ENCODE assay signal across 9 mouse cellular contexts in the genomic region with DNA sequence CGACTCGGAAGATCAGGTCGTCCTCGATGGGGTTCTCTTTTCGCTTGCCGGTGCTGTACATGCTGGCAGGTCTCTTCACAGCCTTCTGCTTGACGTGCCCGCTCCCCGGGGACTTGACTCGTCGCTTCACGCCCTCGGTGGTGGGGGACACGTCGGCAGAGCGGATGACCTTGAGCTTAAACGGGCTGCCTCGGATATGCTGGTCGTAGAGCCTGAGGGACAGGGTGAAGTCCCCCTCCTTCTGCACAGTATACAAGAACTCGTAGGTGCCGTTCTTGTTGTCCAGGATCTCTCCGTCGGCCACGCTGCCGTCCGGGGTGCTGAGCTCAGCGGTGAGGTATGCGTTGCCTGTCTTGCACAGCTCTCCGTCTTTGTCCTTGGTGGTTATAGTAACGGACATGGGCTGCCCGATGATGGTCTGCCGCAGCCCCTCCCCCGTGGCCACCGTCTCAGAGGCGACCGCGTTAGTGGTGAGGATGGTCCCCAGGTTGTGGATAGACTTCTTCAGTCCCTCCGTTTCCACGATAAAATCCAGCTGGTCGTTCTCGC. TPM values are rescaled to one million over a fixed set of nuclear protein-coding genes. Genes with fewer than 3 reads are reported as not detected.
DNase-seq lines count a peak whose midpoint lies in the region; ATAC-seq and TF ChIP-seq lines count a peak whose summit lies in the region.
"Had no signal": no experiment of that assay in that cellular context is flagged by ENCODE, and none has a peak within 500 bp of the region (broad histone marks: within the 10 kb centered on the region; RNA-seq: fewer than 3 reads in every experiment).

No protein-coding gene starts in this region.

- peaks cover 4% of the 10 kb centered on the region; the same call in 1 of the 2 replicates for H3K4me1 ChIP-seq in lung, adult 2 months (ENCODE audit: control insufficient read depth, insufficient read depth, low read length)
- H3K4me1 ChIP-seq in embryonic facial prominence, embryonic 11.5 days (ENCODE audit: control insufficient read depth, insufficient read depth, low read length) = 0 out of 2 replicates have a peak, but pooled peaks cover 2% of the 10 kb centered on the region
- H3K4me1 ChIP-seq in hindbrain, embryonic 12.5 days = peaks cover 19% of the 10 kb centered on the region
- peaks cover 30% of the 10 kb centered on the region for H3K4me1 ChIP-seq in lung, embryonic 15.5 days
- H3K4me1 ChIP-seq in neural tube, embryonic 15.5 days = peaks cover 19% of the 10 kb centered on the region

- peak; percentile 46 for ATAC-seq in embryonic facial prominence, embryonic 11.5 days (replicated peaks; ENCODE audit: insufficient number of reproducible peaks, low FRiP score, low TSS enrichment, low read depth)
- peak; percentile 57; the same call in 1 of the 2 replicates for ATAC-seq in hindbrain, embryonic 12.5 days (ENCODE audit: low FRiP score)
- peak; percentile 21; the same call in 1 of the 2 replicates for ATAC-seq in lung, embryonic 15.5 days (ENCODE audit: borderline replicate concordance, extremely low read depth, low FRiP score, low TSS enrichment)
- ATAC-seq in neural tube, embryonic 15.5 days (ENCODE audit: low FRiP score) = peak; percentile 39; the same call in 1 of the 2 replicates
- ATAC-seq: Patski had no signal

- no peak for TF ChIP-seq POLR2A in lung, adult 2 months (IDR thresholded peaks at IDR 0.05; ENCODE audit: borderline replicate concordance, extremely low read depth, low read depth, low read length)

- DNase-seq in lung, adult 2 months = peak; percentile 37
- DNase-seq in lung, postnatal 25 days (ENCODE audit: low spot score) = no peak
- peak; percentile 24 for DNase-seq in embryonic facial prominence, embryonic 11.5 days (ENCODE audit: low spot score)
- DNase-seq in cerebellum, postnatal 36 days = no peak
- no peak for DNase-seq in MN1 (ENCODE audit: low spot score)

- H3K27ac ChIP-seq in embryonic facial prominence, embryonic 11.5 days (replicated peaks; ENCODE audit: low read depth, low read length) = 0 out of 2 replicates have a peak overlapping the region, but pooled peaks have one; percentile 22
- H3K27ac ChIP-seq in hindbrain, embryonic 12.5 days = no peak overlapping the region
- H3K27ac ChIP-seq in lung, embryonic 15.5 days = peak overlapping the region; percentile 96
- no peak overlapping the region for H3K27ac ChIP-seq in neural tube, embryonic 15.5 days (replicated peaks)

- 16% methylated on average over 41 of the region's 41 CpGs for WGBS in lung, adult 2 months
- WGBS in embryonic facial prominence, embryonic 11.5 days = 11% methylated on average over 41 of the region's 41 CpGs
- WGBS in hindbrain, embryonic 12.5 days = 19% methylated on average over 41 of the region's 41 CpGs
- WGBS in lung, embryonic 15.5 days = 6% methylated on average over 41 of the region's 41 CpGs
- 15% methylated on average over 41 of the region's 41 CpGs for WGBS in neural tube, embryonic 15.5 days

- no peaks in the 10 kb centered on the region for H3K9me3 ChIP-seq in embryonic facial prominence, embryonic 11.5 days (replicated peaks; ENCODE audit: control insufficient read depth, low read length)
- no peaks in the 10 kb centered on the region for H3K9me3 ChIP-seq in hindbrain, embryonic 12.5 days (replicated peaks)
- no peaks in the 10 kb centered on the region for H3K9me3 ChIP-seq in lung, embryonic 15.5 days
- H3K9me3 ChIP-seq in neural tube, embryonic 15.5 days (replicated peaks) = no peaks in the 10 kb centered on the region

- peak overlapping the region; percentile 57 for H3K4me3 ChIP-seq in lung, adult 2 months (replicated peaks; ENCODE audit: extremely low read depth, low read depth, low read length)
- H3K4me3 ChIP-seq in embryonic facial prominence, embryonic 11.5 days (ENCODE audit: low read depth, low read length) = peak overlapping the region; percentile 25
- H3K4me3 ChIP-seq in hindbrain, embryonic 12.5 days = peak overlapping the region; percentile 8; the same call in 1 of the 2 replicates
- H3K4me3 ChIP-seq in lung, embryonic 15.5 days = peak overlapping the region; percentile 46
- no peak overlapping the region for H3K4me3 ChIP-seq in neural tube, embryonic 15.5 days (replicated peaks)

- no peaks in the 10 kb centered on the region for H3K27me3 ChIP-seq in embryonic facial prominence, embryonic 11.5 days (ENCODE audit: control insufficient read depth, insufficient read depth, low read length)
- H3K27me3 ChIP-seq in hindbrain, embryonic 12.5 days = no peaks in the 10 kb centered on the region
- no peaks in the 10 kb centered on the region for H3K27me3 ChIP-seq in lung, embryonic 15.5 days
- no peaks in the 10 kb centered on the region for H3K27me3 ChIP-seq in neural tube, embryonic 15.5 days (replicated peaks)
- H3K27me3 ChIP-seq: Patski had no signal

- TF ChIP-seq CTCF in lung, adult 2 months (IDR thresholded peaks at IDR 0.05; ENCODE audit: insufficient read depth, low read length) = no peak

- no peaks in the 10 kb centered on the region for H3K36me3 ChIP-seq in embryonic facial prominence, embryonic 11.5 days (replicated peaks; ENCODE audit: control insufficient read depth, insufficient read depth, low read depth, low read length)
- H3K36me3 ChIP-seq in hindbrain, embryonic 12.5 days = peaks cover 44% of the 10 kb centered on the region
- no peaks in the 10 kb centered on the region for H3K36me3 ChIP-seq in lung, embryonic 15.5 days
- peaks cover 30% of the 10 kb centered on the region for H3K36me3 ChIP-seq in neural tube, embryonic 15.5 days

- peak overlapping the region; percentile 13 for H3K9ac ChIP-seq in embryonic facial prominence, embryonic 11.5 days (replicated peaks; ENCODE audit: low read length)
- H3K9ac ChIP-seq in hindbrain, embryonic 12.5 days = no peak overlapping the region
- peak overlapping the region; percentile 47 for H3K9ac ChIP-seq in lung, embryonic 15.5 days
- no peak overlapping the region for H3K9ac ChIP-seq in neural tube, embryonic 15.5 days (replicated peaks)

- H3K4me2 ChIP-seq in embryonic facial prominence, embryonic 11.5 days (ENCODE audit: low read depth, low read length) = peak overlapping the region; percentile 39
- peak overlapping the region; percentile 39 for H3K4me2 ChIP-seq in hindbrain, embryonic 12.5 days (replicated peaks)
- H3K4me2 ChIP-seq in lung, embryonic 15.5 days = peak overlapping the region; percentile 60
- peak overlapping the region; percentile 41 for H3K4me2 ChIP-seq in neural tube, embryonic 15.5 days

RNA-seq across cellular contexts. Expression of gene Gm6525, which starts 16.7 kb away (rescaled TPM):
- not detected in 2 replicates for polyA plus RNA-seq in lung, adult 2 months (2012; rRNA removed)
- 0.21 and 0.42 TPM in 2 replicates for polyA plus RNA-seq in embryonic facial prominence, embryonic 11.5 days (2014; fragmentation: Nextera tagmentation; extraction: Ambion mirVana)
- 1.4 and 2.4 TPM in 2 replicates for polyA plus RNA-seq in hindbrain, embryonic 12.5 days (2016; fragmentation: Nextera tagmentation; extraction: Ambion mirVana)
- 0.52 and 0.67 TPM in 2 replicates for polyA plus RNA-seq in lung, embryonic 15.5 days (2015; fragmentation: Nextera tagmentation; extraction: Ambion mirVana)
- 1.9 and 2.4 TPM in 2 replicates for polyA plus RNA-seq in neural tube, embryonic 15.5 days (2015; fragmentation: Nextera tagmentation; extraction: Ambion mirVana)

RNA-seq across cellular contexts. Expression of gene Mnd1, which starts 35.0 kb away (rescaled TPM):
- 0.14 TPM in 2 replicates for polyA plus RNA-seq in lung, adult 2 months (2012; rRNA removed)
- polyA plus RNA-seq in embryonic facial prominence, embryonic 11.5 days (2014; fragmentation: Nextera tagmentation; extraction: Ambion mirVana) = 16.5 and 18.5 TPM in 2 replicates
- polyA plus RNA-seq in hindbrain, embryonic 12.5 days (2016; fragmentation: Nextera tagmentation; extraction: Ambion mirVana) = 8.0 and 8.1 TPM in 2 replicates
- polyA plus RNA-seq in lung, embryonic 15.5 days (2015; fragmentation: Nextera tagmentation; extraction: Ambion mirVana) = 13.0 and 13.7 TPM in 2 replicates
- polyA plus RNA-seq in neural tube, embryonic 15.5 days (2015; fragmentation: Nextera tagmentation; extraction: Ambion mirVana) = 1.4 and 4.5 TPM in 2 replicates

Comparison
In these comparisons a context has a peak if more than half of its experiments do, and no peak if none do; other contexts are left out.
1. DNase-seq: peak in lung, adult 2 months (single experiment) and embryonic facial prominence, embryonic 11.5 days (single experiment); none in lung, postnatal 25 days (single experiment), cerebellum, postnatal 36 days (0 of 2) and MN1 (single experiment).
2. H3K27ac ChIP-seq: peak in embryonic facial prominence, embryonic 11.5 days (single experiment) and lung, embryonic 15.5 days (single experiment); none in hindbrain, embryonic 12.5 days (single experiment) and neural tube, embryonic 15.5 days (single experiment).
3. H3K9ac ChIP-seq: peak in embryonic facial prominence, embryonic 11.5 days (single experiment) and lung, embryonic 15.5 days (single experiment); none in hindbrain, embryonic 12.5 days (single experiment) and neural tube, embryonic 15.5 days (single experiment).
4. Peak in every context shown above with its lines, with median percentiles within 50 percentile points of each other: ATAC-seq and H3K4me2 ChIP-seq.